Mouse (Mus musculus) CH12.LX (cell line): ENCODE data around the gene Pusl1. TPM values are rescaled to one million over a fixed set of nuclear protein-coding genes. Genes with fewer than 3 reads are reported as not detected.

Experiments
- DNase-seq: peaks from one replicate; pipeline ENCODE4 v3.0.0-alpha.2; 2013; ENCODE audit errors: extremely low read depth
- H3K27ac ChIP-seq: 2 replicates; pipeline ENCODE4 v1.5.1; 2012; ENCODE audit warnings: low read depth, mild to moderate bottlenecking, control low read depth, moderate library complexity; ENCODE audit not compliant: insufficient read depth
- H3K27me3 ChIP-seq: replicated peaks from 2 replicates; pipeline ENCODE3; 2012; ENCODE audit warnings: inconsistent platforms
- H3K36me3 ChIP-seq, 2 experiments: replicated peaks in 1 of 2; 2 replicates each; pipeline versions ENCODE3 to v1.6.1; 2012; ENCODE audit warnings: inconsistent platforms in 1 of 2, low read length in 1 of 2, mild to moderate bottlenecking in 1 of 2, mixed read lengths in 1 of 2, moderate library complexity in 1 of 2; ENCODE audit not compliant: control insufficient read depth in 1 of 2, insufficient read depth in 1 of 2
- H3K4me1 ChIP-seq, 2 experiments: 2 replicates each; pipeline ENCODE4 v1.6.1; 2012; ENCODE audit warnings: inconsistent platforms in 1 of 2, moderate library complexity in 1 of 2; ENCODE audit not compliant: insufficient read depth in 2 of 2, control insufficient read depth in 1 of 2
- H3K4me2 ChIP-seq: 2 replicates; pipeline ENCODE4 v1.6.1; 2012; ENCODE audit warnings: low read depth, mild to moderate bottlenecking, control low read depth; ENCODE audit not compliant: poor library complexity, insufficient read depth, severe bottlenecking
- H3K4me3 ChIP-seq, 3 experiments: fragments of 150-350 bp in 1 of 3; sonication (generic) in 1 of 3; replicated peaks in 1 of 3; 2 replicates each; pipeline versions ENCODE3 to v1.5.1; 2011 to 2012; ENCODE audit warnings: low read depth in 2 of 3, low read length in 2 of 3, mild to moderate bottlenecking in 2 of 3, moderate library complexity in 2 of 3, control low read depth in 1 of 3, improper control_type of control experiment in 1 of 3, inconsistent platforms in 1 of 3, mixed read lengths in 1 of 3; ENCODE audit not compliant: poor library complexity in 1 of 3
- H3K79me2 ChIP-seq: replicated peaks from 2 replicates; pipeline ENCODE4 v1.6.1; 2012; ENCODE audit warnings: mild to moderate bottlenecking, moderate library complexity; ENCODE audit not compliant: control insufficient read depth, poor library complexity, insufficient read depth, severe bottlenecking; ENCODE audit errors: extremely low read depth
- H3K9ac ChIP-seq: 2 replicates; pipeline ENCODE4 v1.6.1; 2012; ENCODE audit warnings: low read depth, mild to moderate bottlenecking, control low read depth, moderate library complexity; ENCODE audit not compliant: insufficient read depth
- H3K9me3 ChIP-seq: replicated peaks from 2 replicates; pipeline ENCODE3; 2012; ENCODE audit warnings: low read length, inconsistent platforms, mixed read lengths
- BHLHE40 ChIP-seq: IDR thresholded peaks from 2 replicates; pipeline ENCODE4 v1.6.1; 2011; ENCODE audit warnings: mild to moderate bottlenecking, low read depth, low read length, improper control_type of control experiment
- CHD2 ChIP-seq: IDR thresholded peaks from 2 replicates; pipeline ENCODE4 v1.6.1; 2011; ENCODE audit warnings: low read length, improper control_type of control experiment
- CTCF ChIP-seq, 2 experiments: IDR thresholded peaks in 1 of 2; conservative IDR thresholded peaks in 1 of 2; 2 replicates each; pipeline ENCODE4 v1.5.1; 2011 to 2012; ENCODE audit warnings: low read depth in 2 of 2, low read length in 2 of 2, improper control_type of control experiment in 1 of 2, inconsistent platforms in 1 of 2, mild to moderate bottlenecking in 1 of 2, moderate library complexity in 1 of 2
- E2F4 ChIP-seq: IDR thresholded peaks from 2 replicates; pipeline ENCODE4 v1.6.1; 2011; ENCODE audit warnings: low read depth, low read length, improper control_type of control experiment; ENCODE audit not compliant: insufficient replicate concordance
- ELF1 ChIP-seq: IDR thresholded peaks from 2 replicates; pipeline ENCODE4 v1.6.1; 2014; ENCODE audit warnings: low read depth, mild to moderate bottlenecking, inconsistent platforms, low read length, improper control_type of control experiment
- EP300 ChIP-seq: IDR thresholded peaks from 2 replicates; pipeline ENCODE4 v1.6.1; 2011; ENCODE audit warnings: low read length, improper control_type of control experiment
- ETS1 ChIP-seq: conservative IDR thresholded peaks from 2 replicates; pipeline ENCODE4 v1.6.1; 2012; ENCODE audit warnings: low read depth, mild to moderate bottlenecking, inconsistent platforms, low read length, improper control_type of control experiment, moderate library complexity
- GABPA ChIP-seq: IDR thresholded peaks from 2 replicates; pipeline ENCODE4 v1.6.1; 2012; ENCODE audit warnings: low read depth, low read length, improper control_type of control experiment, inconsistent platforms; ENCODE audit not compliant: insufficient replicate concordance
- HCFC1 ChIP-seq: IDR thresholded peaks from 2 replicates; pipeline ENCODE4 v1.6.1; 2012; ENCODE audit warnings: low read depth, mild to moderate bottlenecking, inconsistent platforms, low read length, improper control_type of control experiment
- IRF4 ChIP-seq: IDR thresholded peaks from 2 replicates; pipeline ENCODE4 v1.6.1; 2014; ENCODE audit warnings: low read depth, mild to moderate bottlenecking, inconsistent platforms, low read length, improper control_type of control experiment
- JUN ChIP-seq: IDR thresholded peaks from 2 replicates; pipeline ENCODE4 v1.6.1; 2011; ENCODE audit warnings: low read depth, mild to moderate bottlenecking, low read length, improper control_type of control experiment, moderate library complexity; ENCODE audit not compliant: insufficient read depth
- JUND ChIP-seq: conservative IDR thresholded peaks from 2 replicates; pipeline ENCODE4 v1.6.1; 2011; ENCODE audit warnings: low read depth, low read length, improper control_type of control experiment
- MAFK ChIP-seq: IDR thresholded peaks from 2 replicates; pipeline ENCODE4 v1.6.1; 2011; ENCODE audit warnings: low read length, improper control_type of control experiment; ENCODE audit not compliant: insufficient replicate concordance
- MAX ChIP-seq: IDR thresholded peaks from 2 replicates; pipeline ENCODE4 v1.6.1; 2011; ENCODE audit warnings: low read length, improper control_type of control experiment
- MAZ ChIP-seq: IDR thresholded peaks from 2 replicates; pipeline ENCODE4 v1.6.1; 2012; ENCODE audit warnings: low read depth, mild to moderate bottlenecking, inconsistent platforms, low read length, improper control_type of control experiment, moderate library complexity
- MEF2A ChIP-seq: IDR thresholded peaks from 2 replicates; pipeline ENCODE4 v1.6.1; 2014; ENCODE audit warnings: low read depth, mild to moderate bottlenecking, inconsistent platforms, low read length, improper control_type of control experiment, borderline replicate concordance
- MXI1 ChIP-seq: IDR thresholded peaks from 2 replicates; pipeline ENCODE4 v1.6.1; 2011; ENCODE audit warnings: mild to moderate bottlenecking, low read depth, low read length, improper control_type of control experiment
- MYC ChIP-seq: IDR thresholded peaks from 2 replicates; pipeline ENCODE4 v1.6.1; 2011; ENCODE audit warnings: low read depth, mild to moderate bottlenecking, improper control_type of control experiment, low read length
- NELFE ChIP-seq: IDR thresholded peaks from 2 replicates; pipeline ENCODE4 v1.6.1; 2011; ENCODE audit warnings: low read depth, low read length, improper control_type of control experiment
- NRF1 ChIP-seq: IDR thresholded peaks from 2 replicates; pipeline ENCODE4 v1.6.1; 2014; ENCODE audit warnings: low read depth, mild to moderate bottlenecking, inconsistent platforms, low read length, improper control_type of control experiment, moderate library complexity
- PAX5 ChIP-seq: IDR thresholded peaks from 2 replicates; pipeline ENCODE4 v1.6.1; 2012; ENCODE audit warnings: low read length, inconsistent platforms, mixed read lengths
- POLR2A ChIP-seq: IDR thresholded peaks from 2 replicates; pipeline ENCODE4 v1.6.1; 2011; ENCODE audit warnings: low read depth, mild to moderate bottlenecking, improper control_type of control experiment, low read length
- POLR2AphosphoS2 ChIP-seq: IDR thresholded peaks from 2 replicates; pipeline ENCODE4 v1.6.1; 2011; ENCODE audit warnings: low read depth, low read length, improper control_type of control experiment
- SIN3A ChIP-seq: IDR thresholded peaks from 2 replicates; pipeline ENCODE4 v1.6.1; 2012; ENCODE audit warnings: low read length, improper control_type of control experiment, inconsistent platforms
- SMC3 ChIP-seq: IDR thresholded peaks from 2 replicates; pipeline ENCODE4 v1.6.1; 2011; ENCODE audit warnings: low read depth, low read length, improper control_type of control experiment
- TBP ChIP-seq: conservative IDR thresholded peaks from 2 replicates; pipeline ENCODE4 v1.6.1; 2011; ENCODE audit warnings: low read depth, low read length, improper control_type of control experiment
- TCF12 ChIP-seq: IDR thresholded peaks from 2 replicates; pipeline ENCODE4 v1.6.1; 2014; ENCODE audit warnings: low read depth, mild to moderate bottlenecking, inconsistent platforms, low read length, improper control_type of control experiment
- UBTF ChIP-seq: IDR thresholded peaks from 2 replicates; pipeline ENCODE4 v1.6.1; 2012; ENCODE audit warnings: low read depth, mild to moderate bottlenecking, inconsistent platforms, low read length, improper control_type of control experiment, moderate library complexity
- USF1 ChIP-seq: IDR thresholded peaks from 2 replicates; pipeline ENCODE4 v1.6.1; 2014; ENCODE audit warnings: low read depth, mild to moderate bottlenecking, inconsistent platforms, low read length, improper control_type of control experiment
- ZC3H11A ChIP-seq: IDR thresholded peaks from 2 replicates; pipeline ENCODE4 v1.6.1; 2012; ENCODE audit warnings: low read depth, mild to moderate bottlenecking, inconsistent platforms, low read length, improper control_type of control experiment
- ZKSCAN1 ChIP-seq: IDR thresholded peaks from 2 replicates; pipeline ENCODE4 v1.6.1; 2012; ENCODE audit warnings: low read depth, inconsistent platforms, low read length, improper control_type of control experiment, borderline replicate concordance
- ZMIZ1 ChIP-seq: IDR thresholded peaks from 2 replicates; pipeline ENCODE4 v1.6.1; 2012; ENCODE audit warnings: low read depth, mild to moderate bottlenecking, inconsistent platforms, low read length, improper control_type of control experiment
- ZNF384 ChIP-seq: IDR thresholded peaks from 2 replicates; pipeline ENCODE4 v1.6.1; 2012; ENCODE audit warnings: low read depth, low read length, improper control_type of control experiment, inconsistent platforms
- dilution Hi-C: fragments of 300-500 bp; cut with MboI; formaldehyde crosslinking; loops from 2 replicates; pipeline ENCODE4 v1.14.3; 2020; ENCODE audit warnings: low sequenced_read_pairs; ENCODE audit not compliant: extremely low pct_unique_long_range_greater_than_20kb, extremely low pct_ligation_motif_present
- in situ Hi-C: fragments of 300-500 bp; cut with MboI; formaldehyde crosslinking; loops from 3 replicates; pipeline ENCODE4 v1.14.3; 2019; ENCODE audit warnings: low sequenced_read_pairs, low pct_ligation_motif_present, low pct_unique_long_range_greater_than_20kb, mixed read lengths
- polyA plus RNA-seq: library from polyadenylated mRNA; unstranded; fragments of >175 nt; gene quantifications from 2 replicates; pipeline ENCODE4 v1.2.1, GENCODE M21; 2012; ENCODE audit warnings: low read depth; ENCODE audit not compliant: insufficient read length
- total RNA-seq, 2 experiments: library from RNA; depleted of rRNA; stranded (reverse); fragments of 300-350 nt in 1 of 2; fragments of >200 nt in 1 of 2; gene quantifications; 2 replicates each; pipeline ENCODE4 v1.2.3; 2012 to 2014

Gene Pusl1
- total and polyA plus RNA-seq, 3 experiments = 32.1 to 45.7 (median 37.5) TPM

DNA sequence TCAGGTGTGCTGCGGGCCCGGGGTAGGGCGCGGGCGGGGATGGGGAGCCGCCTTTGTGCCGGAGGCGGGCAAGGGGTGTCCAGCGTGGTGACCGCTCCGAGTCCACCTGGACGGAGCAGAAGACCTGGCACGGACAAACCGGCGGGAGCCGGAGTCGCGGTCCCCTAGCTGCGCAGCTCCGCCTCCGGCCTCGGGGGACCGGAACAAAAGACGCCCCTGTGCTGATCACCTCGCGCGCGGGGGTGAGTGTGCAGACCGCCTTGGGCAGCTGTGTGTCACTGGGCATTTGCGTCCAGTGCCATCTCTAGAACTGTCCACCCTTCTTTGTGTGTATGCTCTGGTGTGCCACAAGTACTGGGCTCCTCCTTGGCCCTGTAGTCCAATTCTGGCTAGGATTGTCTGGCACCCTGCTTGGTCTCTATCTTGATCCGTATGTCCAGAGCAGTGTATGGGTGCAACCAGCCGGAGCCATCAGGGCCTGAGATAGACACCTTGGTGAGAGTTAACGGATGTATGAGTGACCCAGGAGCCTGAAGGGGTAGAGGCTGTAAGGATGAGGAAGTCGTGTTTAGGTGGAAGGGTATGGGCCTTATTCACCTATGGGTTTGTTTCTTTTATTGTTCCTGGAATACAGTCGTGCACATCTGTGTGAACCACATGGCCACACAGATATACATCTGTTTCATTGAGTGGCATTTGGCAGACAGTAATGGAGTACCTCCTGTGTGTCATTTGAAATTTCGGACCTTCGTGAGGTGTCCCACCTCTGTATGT, 1.0 kb upstream of the Pusl1 start (continued):
- no peak for TF ChIP-seq GABPA
- no peak for TF ChIP-seq CTCF (conservative IDR thresholded peaks at IDR 0.05 in 1 of 2, IDR thresholded peaks at IDR 0.05 in 1 of 2; ENCODE audit: low read depth in 2 of 2, low read length in 2 of 2)
- TF ChIP-seq MYC = no peak
- TF ChIP-seq USF1 = no peak

DNA sequence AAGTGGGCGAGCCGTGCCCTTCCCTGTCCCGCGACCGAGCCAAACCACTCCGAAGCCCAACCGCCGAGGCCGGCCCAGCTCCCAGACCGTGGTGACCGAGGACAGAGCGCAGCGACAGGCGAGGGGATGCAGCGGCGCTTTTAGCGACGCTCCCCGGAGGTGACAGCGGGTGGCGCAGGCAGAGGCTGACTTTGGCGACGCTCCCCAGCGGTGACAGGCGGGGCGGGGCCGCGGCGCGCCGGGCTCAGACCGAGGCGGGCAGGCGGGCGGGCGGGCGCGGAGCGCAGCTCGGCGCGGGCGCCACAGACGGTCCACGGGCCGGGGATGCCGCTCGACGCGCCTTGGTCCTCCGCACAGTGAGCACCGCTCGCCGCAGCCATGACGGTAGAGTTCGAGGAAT, 436 bp upstream of the Pusl1 start:
- Histone ChIP-seq H3K9me3 (peaks cover 2% of the 10 kb centered on the region), H3K4me1 (peaks cover 28 to 55% of the 10 kb centered on the region in 2 experiments)

DNA sequence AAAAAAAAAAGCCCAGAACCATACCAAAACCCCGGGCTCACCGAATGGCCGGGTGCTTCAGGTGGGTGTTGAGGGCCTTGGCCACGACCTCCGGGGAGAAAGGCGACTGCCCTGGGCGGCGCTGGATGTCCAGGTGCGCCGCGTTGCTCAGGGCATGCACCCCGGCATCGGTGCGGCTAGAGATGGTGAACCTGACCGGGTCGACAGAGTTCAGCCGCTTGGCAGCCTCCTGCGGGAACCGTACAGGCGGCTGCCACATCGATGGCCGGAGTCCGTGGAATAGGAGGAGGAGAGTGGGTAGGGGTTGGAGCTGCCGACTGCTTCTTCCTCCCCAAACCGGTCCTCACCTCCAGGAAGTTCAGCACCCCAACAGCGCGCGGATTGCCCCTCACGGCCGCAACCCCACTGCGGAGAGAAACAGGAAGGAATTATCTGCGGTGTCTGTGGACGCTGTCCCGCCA, 540 bp downstream of the Pusl1 start:
- Histone ChIP-seq H3K4me2 (peak overlapping the region; percentile 73), H3K36me3 (peaks cover 32 to 50% of the 10 kb centered on the region in 2 experiments), H3K4me3 (peak overlapping the region; percentile 71 to 86 (median 78)), H3K9ac (peak overlapping the region; percentile 67), H3K9me3 (no peaks in the 10 kb centered on the region), H3K79me2 (peaks cover 13% of the 10 kb centered on the region; the same call in 1 of the 2 replicates), H3K27ac (no peak overlapping the region), H3K4me1 (peaks cover 27 to 51% of the 10 kb centered on the region in 2 experiments), H3K27me3 (no peaks in the 10 kb centered on the region)
- in situ Hi-C loops = loop anchor here (5.0 kb wide), 1 partner anchor 51 kb away; the partner anchor contains the start of gene Ube2j2
- no peak for DNase-seq
- dilution Hi-C loops = no loop called here
- TF ChIP-seq ZMIZ1 (no peak), POLR2AphosphoS2 (no peak), MEF2A (no peak), NRF1 (no peak), UBTF (no peak), PAX5 (no peak), E2F4 (no peak), ZNF384 (no peak), JUN (no peak), HCFC1 (no peak), MXI1 (no peak), ETS1 (no peak), MAZ (no peak), ZC3H11A (no peak), EP300 (no peak)

More for the DNA sequence above, 436 bp upstream of the Pusl1 start:
- Histone ChIP-seq H3K27me3 (no peaks in the 10 kb centered on the region), H3K27ac (peak overlapping the region; percentile 91), H3K9ac (peak overlapping the region; percentile 81)
- in situ Hi-C loops = loop anchor here (5.0 kb wide), 1 partner anchor 50 kb away; the partner anchor contains the start of gene Ube2j2
- DNase-seq = peak; percentile 75
- no peak for TF ChIP-seq POLR2AphosphoS2
- peak; percentile 95 for TF ChIP-seq UBTF
- TF ChIP-seq ELF1 = no peak; the same call in 1 of the 2 replicates
- TF ChIP-seq ZKSCAN1 = no peak
- TF ChIP-seq PAX5 = no peak
- no peak for TF ChIP-seq MAFK
- TF ChIP-seq BHLHE40 = no peak
- peak; percentile 11; the same call in 1 of the 2 replicates for TF ChIP-seq IRF4
- TF ChIP-seq NELFE = no peak; the same call in 1 of the 2 replicates
- no peak for TF ChIP-seq SMC3
- no peak for TF ChIP-seq MAX
- TF ChIP-seq ZC3H11A = no peak
- no peak for TF ChIP-seq CHD2
- TF ChIP-seq HCFC1 = no peak; the same call in 1 of the 2 replicates
- TF ChIP-seq POLR2A = peak; percentile 33; the same call in 1 of the 2 replicates
- no peak for TF ChIP-seq MXI1
- TF ChIP-seq NRF1 = peak; percentile 40
- peak; percentile 19; the same call in 1 of the 2 replicates for TF ChIP-seq SIN3A
- peak in 1 of 2 experiments; percentile 13; a peak in 2 of 4 replicates for TF ChIP-seq CTCF (conservative IDR thresholded peaks at IDR 0.05 in 1 of 2, IDR thresholded peaks at IDR 0.05 in 1 of 2; ENCODE audit: low read depth in 2 of 2, low read length in 2 of 2)
- TF ChIP-seq JUN = no peak
- 0 out of 2 replicates have a peak, but pooled peaks have one; percentile 6 for TF ChIP-seq TCF12
- TF ChIP-seq MYC = no peak
- no peak for TF ChIP-seq TBP
- TF ChIP-seq JUND = no peak
- TF ChIP-seq, all 38 proteins: peak for 7
- peaks cover 28 to 50% of the 10 kb centered on the region in 2 experiments for H3K36me3 ChIP-seq
- H3K4me2 ChIP-seq = peak overlapping the region; percentile 76; the same call in 1 of the 2 replicates
- H3K4me3 ChIP-seq = peak overlapping the region; percentile 71 to 98 (median 78)
- dilution Hi-C loops = no loop called here
- H3K79me2 ChIP-seq = peaks cover 13% of the 10 kb centered on the region; the same call in 1 of the 2 replicates
